Mouse (Mus musculus): Measurements from ENCODE around the gene Pam. TPM values are rescaled to one million over a fixed set of nuclear protein-coding genes. Genes with fewer than 3 reads are reported as not detected.

Pam gene
- polyA plus RNA-seq, 1 experiment from 2014 or later, result 41.5 TPM

GRCm38 (mm10) chr1:97947100-97947499 is 148.3 kb downstream of the Pam start:
- no peak overlapping the region for H3K4me2 ChIP-seq
- no peak for TF ChIP-seq CTCF (IDR thresholded peaks at IDR 0.05; ENCODE audit: low read depth)
- no peaks in the 10 kb centered on the region for H3K36me3 ChIP-seq (ENCODE audit: insufficient read depth)
- no peaks in the 10 kb centered on the region for H3K27me3 ChIP-seq (ENCODE audit: insufficient read depth, low read length)
- H3K9ac ChIP-seq, result no peak overlapping the region
- ATAC-seq (ENCODE audit: insufficient read depth) (no peak), DNase-seq (no peak)
- no peaks in the 10 kb centered on the region for H3K4me1 ChIP-seq (ENCODE audit: insufficient read depth)
- WGBS, result 65% methylated on average over 3 of the region's 3 CpGs
- H3K4me3 ChIP-seq (ENCODE audit: low read depth, low read length), result no peak overlapping the region
- no peaks in the 10 kb centered on the region for H3K9me3 ChIP-seq (ENCODE audit: low read depth, low read length)
- no peak overlapping the region for H3K27ac ChIP-seq (ENCODE audit: low read depth)

GRCm38 (mm10) chr1:97943908-97944608 is 151.4 kb downstream of the Pam start:
- Histone ChIP-seq H3K4me2 (no peak overlapping the region), H3K9me3 (ENCODE audit: low read depth, low read length) (no peaks in the 10 kb centered on the region), H3K27ac (ENCODE audit: low read depth) (no peak overlapping the region), H3K36me3 (ENCODE audit: insufficient read depth) (no peaks in the 10 kb centered on the region), H3K4me1 (ENCODE audit: insufficient read depth) (no peaks in the 10 kb centered on the region), H3K9ac (no peak overlapping the region), H3K4me3 (ENCODE audit: low read depth, low read length) (no peak overlapping the region), H3K27me3 (ENCODE audit: insufficient read depth, low read length) (no peaks in the 10 kb centered on the region)
- no peak for TF ChIP-seq CTCF (IDR thresholded peaks at IDR 0.05; ENCODE audit: low read depth)
- DNase-seq (no peak), ATAC-seq (ENCODE audit: insufficient read depth) (no peak)
- 61% methylated on average over 4 of the region's 4 CpGs for WGBS

GRCm38 (mm10) chr1:97943402-97943801 is 152.0 kb downstream of the Pam start:
- H3K27ac ChIP-seq (ENCODE audit: low read depth), result no peak overlapping the region
- no peak for ATAC-seq (ENCODE audit: insufficient read depth)
- no peak overlapping the region for H3K4me3 ChIP-seq (ENCODE audit: low read depth, low read length)
- TF ChIP-seq CTCF (IDR thresholded peaks at IDR 0.05; ENCODE audit: low read depth), result no peak
- no peaks in the 10 kb centered on the region for H3K36me3 ChIP-seq (ENCODE audit: insufficient read depth)
- no peak overlapping the region for H3K4me2 ChIP-seq
- no peaks in the 10 kb centered on the region for H3K27me3 ChIP-seq (ENCODE audit: insufficient read depth, low read length)
- H3K9me3 ChIP-seq (ENCODE audit: low read depth, low read length), result no peaks in the 10 kb centered on the region
- no peaks in the 10 kb centered on the region for H3K4me1 ChIP-seq (ENCODE audit: insufficient read depth)
- WGBS, result 85% methylated on average over 4 of the region's 4 CpGs
- DNase-seq, result no peak
- no peak overlapping the region for H3K9ac ChIP-seq

- H3K4me2 ChIP-seq, result no peak overlapping the region
- no peak for TF ChIP-seq CTCF (IDR thresholded peaks at IDR 0.05; ENCODE audit: low read depth)
- no peaks in the 10 kb centered on the region for H3K9me3 ChIP-seq (ENCODE audit: low read depth, low read length)
- no peaks in the 10 kb centered on the region for H3K36me3 ChIP-seq (ENCODE audit: insufficient read depth)
- ATAC-seq (ENCODE audit: insufficient read depth), result peak; percentile 17; the same call in 1 of the 2 replicates
- no peak overlapping the region for H3K9ac ChIP-seq
- 0 out of 2 replicates have a peak, but pooled peaks cover 3% of the 10 kb centered on the region for H3K4me1 ChIP-seq (ENCODE audit: insufficient read depth)
- no peaks in the 10 kb centered on the region for H3K27me3 ChIP-seq (ENCODE audit: insufficient read depth, low read length)
- DNase-seq, result no peak
- H3K4me3 ChIP-seq (ENCODE audit: low read depth, low read length), result no peak overlapping the region
- H3K27ac ChIP-seq (ENCODE audit: low read depth), result no peak overlapping the region
- 33% methylated on average over 2 of the region's 2 CpGs for WGBS
Measured at GRCm38 (mm10) chr1:97942966-97943365, 152.5 kb downstream of the Pam start.

- WGBS, result 80% methylated on average over 3 of the region's 3 CpGs
- no peak for ATAC-seq (ENCODE audit: insufficient read depth)
- no peak overlapping the region for H3K4me2 ChIP-seq
Measured at GRCm38 (mm10) chr1:97938586-97938985, 156.9 kb downstream of the Pam start.

GRCm38 (mm10) chr1:97938053-97938452 is 157.4 kb downstream of the Pam start:
- Histone ChIP-seq H3K4me2 (no peak overlapping the region), H3K4me1 (ENCODE audit: insufficient read depth) (0 out of 2 replicates have a peak, but pooled peaks cover 3% of the 10 kb centered on the region), H3K27me3 (ENCODE audit: insufficient read depth, low read length) (no peaks in the 10 kb centered on the region), H3K27ac (ENCODE audit: low read depth) (no peak overlapping the region), H3K9ac (no peak overlapping the region), H3K9me3 (ENCODE audit: low read depth, low read length) (no peaks in the 10 kb centered on the region), H3K4me3 (ENCODE audit: low read depth, low read length) (no peak overlapping the region), H3K36me3 (ENCODE audit: insufficient read depth) (no peaks in the 10 kb centered on the region)
- WGBS, result 31% methylated on average over 3 of the region's 3 CpGs
- TF ChIP-seq CTCF (IDR thresholded peaks at IDR 0.05; ENCODE audit: low read depth), result no peak
- ATAC-seq (ENCODE audit: insufficient read depth) (no peak), DNase-seq (no peak)

More at GRCm38 (mm10) chr1:97938586-97938985, 156.9 kb downstream of the Pam start:
- Histone ChIP-seq H3K27ac (ENCODE audit: low read depth) (no peak overlapping the region), H3K27me3 (ENCODE audit: insufficient read depth, low read length) (no peaks in the 10 kb centered on the region), H3K4me1 (ENCODE audit: insufficient read depth) (0 out of 2 replicates have a peak, but pooled peaks cover 3% of the 10 kb centered on the region), H3K36me3 (ENCODE audit: insufficient read depth) (no peaks in the 10 kb centered on the region), H3K4me3 (ENCODE audit: low read depth, low read length) (no peak overlapping the region), H3K9me3 (ENCODE audit: low read depth, low read length) (no peaks in the 10 kb centered on the region), H3K9ac (no peak overlapping the region)
- no peak for DNase-seq
- no peak for TF ChIP-seq CTCF (IDR thresholded peaks at IDR 0.05; ENCODE audit: low read depth)

- ATAC-seq (ENCODE audit: insufficient read depth), result no peak
- TF ChIP-seq CTCF (IDR thresholded peaks at IDR 0.05; ENCODE audit: low read depth), result no peak
Measured at GRCm38 (mm10) chr1:97934940-97935339, 160.5 kb downstream of the Pam start.

More at GRCm38 (mm10) chr1:97934940-97935339, 160.5 kb downstream of the Pam start:
- no peak for DNase-seq
- Histone ChIP-seq H3K9me3 (ENCODE audit: low read depth, low read length) (no peaks in the 10 kb centered on the region), H3K4me1 (ENCODE audit: insufficient read depth) (0 out of 2 replicates have a peak, but pooled peaks cover 3% of the 10 kb centered on the region), H3K9ac (no peak overlapping the region), H3K27ac (ENCODE audit: low read depth) (no peak overlapping the region), H3K4me2 (no peak overlapping the region), H3K36me3 (ENCODE audit: insufficient read depth) (no peaks in the 10 kb centered on the region), H3K27me3 (ENCODE audit: insufficient read depth, low read length) (no peaks in the 10 kb centered on the region), H3K4me3 (ENCODE audit: low read depth, low read length) (no peak overlapping the region)
